Mouse (Mus musculus): ENCODE measurements around the gene Gnai3. TPM values are rescaled to one million over a fixed set of nuclear protein-coding genes. Genes with fewer than 3 reads are reported as not detected.

Gnai3 gene
- polyA plus RNA-seq, 1 experiment from 2014 or later = 134 TPM

DNA sequence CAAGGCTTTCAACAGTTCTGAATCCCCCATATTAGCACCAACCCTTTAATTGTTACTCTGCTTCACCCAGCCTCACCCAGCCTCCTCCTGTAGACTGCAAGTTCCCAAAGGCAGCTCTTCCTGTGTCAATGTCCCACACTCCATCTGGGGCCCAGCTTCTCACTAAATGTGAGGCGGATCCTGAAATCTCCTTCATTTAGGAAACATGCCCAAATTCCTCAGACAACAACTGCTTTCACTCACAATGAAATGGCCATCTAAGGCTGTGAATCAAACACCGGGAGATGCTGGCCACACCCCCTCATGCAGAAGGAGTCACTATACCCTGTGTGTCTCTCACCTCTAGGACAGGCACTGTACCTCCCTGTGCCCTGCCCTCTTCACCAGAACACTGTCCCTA is 56.0 kb downstream of the Gnai3 start:
- Histone ChIP-seq H3K27me3 (ENCODE audit: insufficient read depth, low read length) (no peaks in the 10 kb centered on the region), H3K4me1 (replicated peaks; ENCODE audit: insufficient read depth, low read length) (peaks cover 9% of the 10 kb centered on the region; the same call in 1 of the 2 replicates), H3K9me3 (replicated peaks; ENCODE audit: low read length) (no peaks in the 10 kb centered on the region), H3K9ac (ENCODE audit: low read depth, low read length) (no peak overlapping the region), H3K4me2 (ENCODE audit: low read length) (no peak overlapping the region), H3K27ac (no peak overlapping the region), H3K36me3 (ENCODE audit: insufficient read depth, low read length) (no peaks in the 10 kb centered on the region), H3K4me3 (replicated peaks; ENCODE audit: low read depth, low read length) (no peak overlapping the region)
- ATAC-seq (replicated peaks; ENCODE audit: low FRiP score, low read depth) (no peak), DNase-seq (ENCODE audit: low spot score) (peak; percentile 39)
- 33% methylated on average over 2 of the region's 2 CpGs for WGBS
- no peak for TF ChIP-seq CTCF (IDR thresholded peaks at IDR 0.05; ENCODE audit: low read depth)

DNA sequence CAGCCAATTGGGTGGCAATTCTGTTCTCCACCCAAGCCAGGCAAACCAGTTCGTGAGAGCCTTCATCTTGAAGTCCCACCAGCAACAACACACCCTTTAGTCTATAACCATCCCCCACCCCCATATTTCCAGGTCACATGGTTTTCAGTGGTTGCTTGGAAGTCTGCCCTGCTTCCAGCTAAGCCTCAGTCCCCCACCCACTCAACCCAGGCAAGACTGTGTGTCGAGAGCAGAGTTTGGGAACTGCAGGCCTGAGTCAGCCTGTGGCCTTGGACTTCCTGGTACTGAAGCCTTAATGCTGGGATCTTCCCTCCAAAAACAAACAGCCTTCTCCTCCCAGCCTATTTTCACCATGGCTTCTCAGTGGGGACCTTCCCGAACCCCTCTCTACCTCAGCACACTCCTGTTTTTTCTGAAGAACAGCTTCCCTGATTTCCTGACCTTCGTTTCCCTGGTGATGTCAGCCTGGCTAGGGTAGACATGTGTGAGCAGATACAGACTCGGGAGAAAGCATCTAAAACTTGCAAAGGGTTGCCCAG is 57.0 kb downstream of the Gnai3 start:
- Histone ChIP-seq H3K9me3 (replicated peaks; ENCODE audit: low read length) (no peaks in the 10 kb centered on the region), H3K4me3 (replicated peaks; ENCODE audit: low read depth, low read length) (no peak overlapping the region), H3K36me3 (ENCODE audit: insufficient read depth, low read length) (no peaks in the 10 kb centered on the region), H3K4me1 (replicated peaks; ENCODE audit: insufficient read depth, low read length) (peaks cover 19% of the 10 kb centered on the region), H3K27me3 (ENCODE audit: insufficient read depth, low read length) (no peaks in the 10 kb centered on the region), H3K4me2 (ENCODE audit: low read length) (no peak overlapping the region), H3K9ac (ENCODE audit: low read depth, low read length) (no peak overlapping the region), H3K27ac (no peak overlapping the region)
- ATAC-seq (replicated peaks; ENCODE audit: low FRiP score, low read depth) (no peak), DNase-seq (ENCODE audit: low spot score) (peak; percentile 53)
- 39% methylated on average over 5 of the region's 5 CpGs for WGBS
- no peak for TF ChIP-seq CTCF (IDR thresholded peaks at IDR 0.05; ENCODE audit: low read depth)

DNA sequence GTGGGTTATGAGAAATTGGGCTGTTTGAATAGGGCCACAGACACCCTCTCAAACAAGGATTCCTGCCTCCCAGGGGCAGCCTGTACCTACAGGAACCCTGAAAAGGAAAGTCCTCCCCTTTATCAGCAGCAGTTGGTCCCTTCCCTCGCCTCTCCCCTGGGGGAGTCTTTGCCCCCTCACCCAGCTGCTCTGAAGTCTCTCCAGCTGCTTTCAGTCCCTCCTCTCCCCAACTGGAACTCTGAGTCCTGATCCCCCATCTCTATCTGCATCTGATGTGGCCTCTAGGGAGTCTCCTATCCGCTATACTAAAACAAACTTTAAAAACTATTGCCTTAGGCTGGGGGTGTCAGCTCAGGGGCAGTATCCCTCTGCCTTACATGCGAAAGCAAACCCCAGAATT is 58.6 kb downstream of the Gnai3 start:
- ATAC-seq (replicated peaks; ENCODE audit: low FRiP score, low read depth) = no peak
- H3K9me3 ChIP-seq (replicated peaks; ENCODE audit: low read length) = no peaks in the 10 kb centered on the region
- H3K4me2 ChIP-seq (ENCODE audit: low read length) = no peak overlapping the region
- 72% methylated on average over 3 of the region's 3 CpGs for WGBS
- H3K4me1 ChIP-seq (replicated peaks; ENCODE audit: insufficient read depth, low read length) = peaks cover 24% of the 10 kb centered on the region
- H3K9ac ChIP-seq (ENCODE audit: low read depth, low read length) = no peak overlapping the region
- no peak for TF ChIP-seq CTCF (IDR thresholded peaks at IDR 0.05; ENCODE audit: low read depth)
- H3K36me3 ChIP-seq (ENCODE audit: insufficient read depth, low read length) = no peaks in the 10 kb centered on the region
- DNase-seq (ENCODE audit: low spot score) = no peak
- no peaks in the 10 kb centered on the region for H3K27me3 ChIP-seq (ENCODE audit: insufficient read depth, low read length)
- H3K27ac ChIP-seq = peak overlapping the region; percentile 96; the same call in 1 of the 2 replicates
- H3K4me3 ChIP-seq (replicated peaks; ENCODE audit: low read depth, low read length) = no peak overlapping the region

GRCm38 (mm10) chr3:108086470-108086979 is 59.4 kb downstream of the Gnai3 start, which contains the start of gene Ampd2:
Gene Ampd2, minus strand, starts transcription at chr3:108086651.
- H3K4me1 ChIP-seq (replicated peaks; ENCODE audit: insufficient read depth, low read length) = peaks cover 29% of the 10 kb centered on the region
- no peaks in the 10 kb centered on the region for H3K36me3 ChIP-seq (ENCODE audit: insufficient read depth, low read length)
- H3K4me2 ChIP-seq (ENCODE audit: low read length) = peak within 1 kb of the TSS; percentile 99
- H3K27me3 ChIP-seq (ENCODE audit: insufficient read depth, low read length) = no peaks in the 10 kb centered on the region
- H3K9ac ChIP-seq (ENCODE audit: low read depth, low read length) = peak within 1 kb of the TSS; percentile 71
- DNase-seq (ENCODE audit: low spot score) (peak; percentile 83), ATAC-seq (replicated peaks; ENCODE audit: low FRiP score, low read depth) (peak; percentile 57)
- TF ChIP-seq CTCF (IDR thresholded peaks at IDR 0.05; ENCODE audit: low read depth) = no peak
- H3K9me3 ChIP-seq (replicated peaks; ENCODE audit: low read length) = no peaks in the 10 kb centered on the region
- 1% methylated on average over 29 of the region's 29 CpGs for WGBS
- peak within 1 kb of the TSS; percentile 68 for H3K4me3 ChIP-seq (replicated peaks; ENCODE audit: low read depth, low read length)
- peak within 1 kb of the TSS; percentile 96 for H3K27ac ChIP-seq

DNA sequence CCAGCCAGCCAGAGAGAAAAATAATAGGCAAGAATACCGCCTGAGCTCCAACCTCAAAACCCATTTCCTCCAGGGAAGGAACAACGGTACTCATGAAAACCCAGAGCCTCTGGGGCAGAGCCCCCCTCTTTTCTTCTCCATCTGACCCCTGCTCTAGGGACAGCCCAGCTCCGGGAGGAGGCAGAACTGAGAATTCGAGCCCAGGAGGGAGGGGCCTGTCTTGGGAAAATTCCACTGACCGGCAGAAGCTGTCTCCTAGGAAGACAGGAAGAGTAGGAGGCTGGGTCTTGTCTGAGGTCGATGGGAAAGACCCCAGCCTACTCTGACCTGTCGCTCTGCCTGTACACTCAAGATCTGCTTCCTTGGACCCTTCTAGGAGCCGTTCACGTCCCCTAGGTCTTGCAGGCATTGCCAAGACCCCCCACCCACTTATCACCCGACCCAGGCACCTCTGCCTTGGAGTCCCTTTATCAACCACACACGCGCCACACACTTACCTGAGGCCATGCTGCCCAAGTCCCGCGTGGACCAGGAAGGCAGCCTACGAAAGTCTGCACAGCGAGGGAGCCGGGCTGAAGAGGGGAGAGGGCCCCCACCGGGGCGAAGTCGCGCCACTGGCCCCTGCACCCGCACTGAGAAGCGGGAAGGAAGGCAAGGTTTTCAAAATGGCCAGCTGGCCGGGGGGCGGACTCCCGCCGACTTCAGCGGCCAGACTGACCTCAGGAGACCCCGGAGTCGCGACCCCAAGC is 60.1 kb downstream of the Gnai3 start:
- Histone ChIP-seq H3K4me3 (replicated peaks; ENCODE audit: low read depth, low read length) (peak overlapping the region; percentile 68), H3K4me2 (ENCODE audit: low read length) (peak overlapping the region; percentile 99), H3K4me1 (replicated peaks; ENCODE audit: insufficient read depth, low read length) (peaks cover 29% of the 10 kb centered on the region), H3K36me3 (ENCODE audit: insufficient read depth, low read length) (no peaks in the 10 kb centered on the region), H3K9me3 (replicated peaks; ENCODE audit: low read length) (no peaks in the 10 kb centered on the region), H3K27me3 (ENCODE audit: insufficient read depth, low read length) (no peaks in the 10 kb centered on the region), H3K27ac (peak overlapping the region; percentile 96), H3K9ac (ENCODE audit: low read depth, low read length) (peak overlapping the region; percentile 71)
- DNase-seq (ENCODE audit: low spot score) (peak; percentile 95), ATAC-seq (replicated peaks; ENCODE audit: low FRiP score, low read depth) (peak; percentile 77)
- TF ChIP-seq CTCF (IDR thresholded peaks at IDR 0.05; ENCODE audit: low read depth) = peak; percentile 13; the same call in 1 of the 2 replicates
- under 1% methylated on average over 31 of the region's 31 CpGs for WGBS

DNA sequence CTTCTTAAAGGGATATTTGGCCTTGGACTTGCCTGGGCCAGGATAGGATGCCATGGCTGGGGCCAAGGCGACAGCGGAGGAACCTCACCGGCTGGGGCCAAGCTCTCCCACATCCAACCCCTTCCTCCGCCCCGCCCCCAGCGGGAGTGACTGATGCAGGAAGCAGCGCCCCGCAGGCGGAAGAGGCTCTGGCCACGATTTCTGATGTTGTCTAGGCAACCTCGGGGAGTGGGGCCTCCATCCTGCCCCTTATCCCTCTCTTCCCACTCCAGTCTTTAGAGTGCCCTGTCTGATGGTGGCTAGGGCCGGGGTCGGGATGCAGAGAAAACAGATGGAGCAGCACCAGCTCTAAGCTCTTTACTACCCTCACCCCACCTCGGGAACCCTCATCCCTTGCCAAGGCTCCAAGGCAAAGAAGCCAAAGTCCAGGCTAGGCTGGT is 60.6 kb downstream of the Gnai3 start:
- Histone ChIP-seq H3K36me3 (ENCODE audit: insufficient read depth, low read length) (no peaks in the 10 kb centered on the region), H3K4me2 (ENCODE audit: low read length) (peak overlapping the region; percentile 99), H3K27me3 (ENCODE audit: insufficient read depth, low read length) (no peaks in the 10 kb centered on the region), H3K27ac (peak overlapping the region; percentile 96), H3K9ac (ENCODE audit: low read depth, low read length) (peak overlapping the region; percentile 71), H3K4me1 (replicated peaks; ENCODE audit: insufficient read depth, low read length) (peaks cover 29% of the 10 kb centered on the region), H3K9me3 (replicated peaks; ENCODE audit: low read length) (no peaks in the 10 kb centered on the region), H3K4me3 (replicated peaks; ENCODE audit: low read depth, low read length) (peak overlapping the region; percentile 68)
- peak; percentile 96 for DNase-seq (ENCODE audit: low spot score)
- TF ChIP-seq CTCF (IDR thresholded peaks at IDR 0.05; ENCODE audit: low read depth) = no peak
- WGBS = under 1% methylated on average over 14 of the region's 14 CpGs
- peak; percentile 75 for ATAC-seq (replicated peaks; ENCODE audit: low FRiP score, low read depth)
